Mouse (Mus musculus): Measurements from ENCODE around the gene Abhd4. TPM values are rescaled to one million over a fixed set of nuclear protein-coding genes. Genes with fewer than 3 reads are reported as not detected.

The Abhd4 gene
- polyA plus RNA-seq, 1 experiment from 2014 or later: 54.3 TPM

DNA sequence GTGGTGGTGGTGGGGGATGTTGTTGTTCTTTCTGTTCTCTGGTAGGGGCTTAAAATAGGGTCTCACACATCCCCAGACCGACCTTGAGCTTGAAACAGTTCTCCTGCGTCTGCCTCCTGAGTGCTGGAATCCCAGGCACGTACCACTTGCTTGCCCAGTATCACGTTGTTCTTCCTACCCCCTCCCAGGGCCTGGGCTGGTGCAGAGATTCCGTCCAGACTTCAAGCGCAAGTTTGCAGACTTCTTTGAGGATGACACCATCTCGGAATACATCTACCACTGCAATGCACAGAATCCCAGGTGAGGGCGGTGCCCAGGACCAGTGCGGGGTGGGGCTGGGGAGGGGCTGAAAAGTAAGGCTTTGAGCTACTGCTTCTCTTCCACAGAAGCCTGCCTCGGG lies 11.1 kb downstream of the Abhd4 start:
- no peaks in the 10 kb centered on the region for H3K9me3 ChIP-seq (ENCODE audit: control insufficient read depth, low read depth, low read length)
- 62% methylated on average over 10 of the region's 10 CpGs for WGBS
- ATAC-seq (ENCODE audit: insufficient number of reproducible peaks, insufficient read depth, low FRiP score, low read depth): no peak
- H3K36me3 ChIP-seq (ENCODE audit: control insufficient read depth, insufficient read depth, low read length): peaks cover 15% of the 10 kb centered on the region; the same call in 1 of the 2 replicates
- H3K4me1 ChIP-seq (ENCODE audit: control insufficient read depth, insufficient read depth, low read length): peaks cover 4% of the 10 kb centered on the region; the same call in 1 of the 2 replicates
- no peak overlapping the region for H3K9ac ChIP-seq (replicated peaks; ENCODE audit: low read depth, low read length)
- H3K4me2 ChIP-seq (replicated peaks; ENCODE audit: low read depth, low read length): no peak overlapping the region
- H3K27me3 ChIP-seq (ENCODE audit: control insufficient read depth, insufficient read depth, low read length): no peaks in the 10 kb centered on the region
- no peak overlapping the region for H3K27ac ChIP-seq (ENCODE audit: low read length)
- no peak overlapping the region for H3K4me3 ChIP-seq (ENCODE audit: low read depth, low read length)

DNA sequence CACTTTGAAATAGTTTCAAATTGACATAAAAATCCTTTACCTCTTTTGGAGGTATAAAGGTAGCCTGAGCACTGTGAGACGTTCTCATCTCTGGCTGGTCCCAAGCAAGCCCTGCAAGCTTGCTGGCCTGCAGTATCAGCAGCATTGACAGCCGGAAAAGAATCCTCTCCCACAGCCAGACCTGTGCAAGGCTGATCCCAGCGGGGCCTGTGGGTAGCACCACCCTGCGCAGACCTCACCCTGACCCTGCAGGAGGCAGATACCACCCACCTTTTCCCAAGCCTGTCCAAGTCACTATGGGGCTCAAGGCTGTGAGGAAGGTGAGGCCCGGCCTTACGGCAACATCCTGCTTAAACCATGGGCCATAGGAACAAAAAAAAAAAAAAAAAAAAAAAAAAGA lies 12.0 kb downstream of the Abhd4 start:
- H3K4me2 ChIP-seq (replicated peaks; ENCODE audit: low read depth, low read length): no peak overlapping the region
- H3K27ac ChIP-seq (ENCODE audit: low read length): no peak overlapping the region
- WGBS: 81% methylated on average over 6 of the region's 6 CpGs
- H3K9me3 ChIP-seq (ENCODE audit: control insufficient read depth, low read depth, low read length): no peaks in the 10 kb centered on the region
- no peak overlapping the region for H3K4me3 ChIP-seq (ENCODE audit: low read depth, low read length)
- H3K9ac ChIP-seq (replicated peaks; ENCODE audit: low read depth, low read length): no peak overlapping the region
- no peaks in the 10 kb centered on the region for H3K4me1 ChIP-seq (ENCODE audit: control insufficient read depth, insufficient read depth, low read length)
- H3K36me3 ChIP-seq (ENCODE audit: control insufficient read depth, insufficient read depth, low read length): peaks cover 15% of the 10 kb centered on the region; the same call in 1 of the 2 replicates
- no peak for ATAC-seq (ENCODE audit: insufficient number of reproducible peaks, insufficient read depth, low FRiP score, low read depth)
- H3K27me3 ChIP-seq (ENCODE audit: control insufficient read depth, insufficient read depth, low read length): no peaks in the 10 kb centered on the region

DNA sequence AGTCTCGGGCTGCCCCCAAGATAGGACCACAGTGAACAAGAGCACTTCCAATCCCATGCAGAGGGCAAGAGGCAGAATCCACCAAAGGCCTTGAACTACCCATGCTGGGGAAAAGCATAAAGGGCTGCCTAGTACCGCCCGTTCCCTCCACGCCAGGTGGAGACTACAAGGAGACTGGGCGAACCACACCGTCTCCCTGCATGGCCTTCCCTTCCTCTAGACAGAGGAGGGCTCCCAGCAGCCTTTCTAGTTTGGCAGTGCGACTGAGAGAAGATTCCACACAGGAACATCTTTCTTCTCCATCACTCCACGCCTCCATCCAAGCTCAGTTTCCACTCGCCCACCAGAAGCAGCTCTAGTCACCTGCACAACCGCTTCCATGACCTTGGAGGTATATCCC lies 14.0 kb downstream of the Abhd4 start:
- Histone ChIP-seq H3K4me2 (replicated peaks; ENCODE audit: low read depth, low read length) (no peak overlapping the region), H3K27me3 (ENCODE audit: control insufficient read depth, insufficient read depth, low read length) (no peaks in the 10 kb centered on the region), H3K27ac (ENCODE audit: low read length) (no peak overlapping the region), H3K9me3 (ENCODE audit: control insufficient read depth, low read depth, low read length) (no peaks in the 10 kb centered on the region), H3K9ac (replicated peaks; ENCODE audit: low read depth, low read length) (no peak overlapping the region), H3K4me1 (ENCODE audit: control insufficient read depth, insufficient read depth, low read length) (no peaks in the 10 kb centered on the region), H3K4me3 (ENCODE audit: low read depth, low read length) (no peak overlapping the region), H3K36me3 (ENCODE audit: control insufficient read depth, insufficient read depth, low read length) (peaks cover 15% of the 10 kb centered on the region; the same call in 1 of the 2 replicates)
- WGBS: 90% methylated on average over 10 of the region's 10 CpGs
- ATAC-seq (ENCODE audit: insufficient number of reproducible peaks, insufficient read depth, low FRiP score, low read depth): no peak

DNA sequence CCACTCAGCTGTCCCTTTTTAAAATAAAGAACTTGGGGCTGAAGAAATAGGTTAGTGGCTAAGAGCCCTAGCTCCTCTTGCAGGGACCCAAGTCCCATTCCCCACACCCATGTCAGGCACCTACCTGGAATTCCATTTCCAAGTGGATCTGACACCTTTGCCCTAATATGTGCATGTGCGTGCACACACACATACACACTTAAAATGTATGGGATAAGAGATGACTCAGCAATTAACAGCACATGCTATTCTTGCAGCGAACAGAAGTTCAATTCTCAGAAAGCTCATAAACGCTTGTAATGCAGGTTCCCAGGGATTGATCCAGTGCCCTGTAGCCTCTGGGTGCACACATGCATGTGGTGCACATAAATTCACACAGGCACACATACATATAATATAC lies 15.6 kb downstream of the Abhd4 start:
- no peak overlapping the region for H3K4me3 ChIP-seq (ENCODE audit: low read depth, low read length)

DNA sequence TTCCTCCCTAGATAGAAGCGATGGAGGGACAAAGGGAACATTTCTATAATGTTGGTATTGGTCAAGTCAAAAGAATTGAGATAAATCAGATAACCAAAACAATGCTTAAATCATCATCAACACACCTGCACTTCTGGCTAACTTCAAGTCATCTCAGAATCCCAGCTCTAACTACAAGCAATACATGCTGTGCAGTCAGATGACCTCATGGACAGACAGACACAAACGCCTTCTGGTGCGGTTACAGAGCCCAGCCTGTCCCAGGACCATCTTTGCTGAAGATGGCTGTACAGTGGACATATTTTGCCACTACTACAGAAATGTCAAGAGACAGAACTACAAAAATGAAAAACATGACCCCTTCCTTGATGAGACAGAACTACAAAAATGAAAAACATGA lies 16.4 kb downstream of the Abhd4 start:
- H3K9me3 ChIP-seq (ENCODE audit: control insufficient read depth, low read depth, low read length): no peaks in the 10 kb centered on the region
- peaks cover 10% of the 10 kb centered on the region; the same call in 1 of the 2 replicates for H3K36me3 ChIP-seq (ENCODE audit: control insufficient read depth, insufficient read depth, low read length)
- ATAC-seq (ENCODE audit: insufficient number of reproducible peaks, insufficient read depth, low FRiP score, low read depth): no peak
- H3K27me3 ChIP-seq (ENCODE audit: control insufficient read depth, insufficient read depth, low read length): no peaks in the 10 kb centered on the region
- WGBS: 85% methylated on average over 3 of the region's 3 CpGs
- H3K4me2 ChIP-seq (replicated peaks; ENCODE audit: low read depth, low read length): no peak overlapping the region
- no peak overlapping the region for H3K4me3 ChIP-seq (ENCODE audit: low read depth, low read length)
- no peaks in the 10 kb centered on the region for H3K4me1 ChIP-seq (ENCODE audit: control insufficient read depth, insufficient read depth, low read length)
- no peak overlapping the region for H3K9ac ChIP-seq (replicated peaks; ENCODE audit: low read depth, low read length)
- no peak overlapping the region for H3K27ac ChIP-seq (ENCODE audit: low read length)

More for the DNA sequence above, 15.6 kb downstream of the Abhd4 start:
- Histone ChIP-seq H3K9me3 (ENCODE audit: control insufficient read depth, low read depth, low read length) (no peaks in the 10 kb centered on the region), H3K27ac (ENCODE audit: low read length) (no peak overlapping the region), H3K27me3 (ENCODE audit: control insufficient read depth, insufficient read depth, low read length) (no peaks in the 10 kb centered on the region), H3K9ac (replicated peaks; ENCODE audit: low read depth, low read length) (no peak overlapping the region), H3K36me3 (ENCODE audit: control insufficient read depth, insufficient read depth, low read length) (peaks cover 10% of the 10 kb centered on the region; the same call in 1 of the 2 replicates), H3K4me2 (replicated peaks; ENCODE audit: low read depth, low read length) (no peak overlapping the region), H3K4me1 (ENCODE audit: control insufficient read depth, insufficient read depth, low read length) (no peaks in the 10 kb centered on the region)
- whole genome bisulfite sequencing: 89% methylated on average over 3 of the region's 3 CpGs
- ATAC-seq (ENCODE audit: insufficient number of reproducible peaks, insufficient read depth, low FRiP score, low read depth): no peak

DNA sequence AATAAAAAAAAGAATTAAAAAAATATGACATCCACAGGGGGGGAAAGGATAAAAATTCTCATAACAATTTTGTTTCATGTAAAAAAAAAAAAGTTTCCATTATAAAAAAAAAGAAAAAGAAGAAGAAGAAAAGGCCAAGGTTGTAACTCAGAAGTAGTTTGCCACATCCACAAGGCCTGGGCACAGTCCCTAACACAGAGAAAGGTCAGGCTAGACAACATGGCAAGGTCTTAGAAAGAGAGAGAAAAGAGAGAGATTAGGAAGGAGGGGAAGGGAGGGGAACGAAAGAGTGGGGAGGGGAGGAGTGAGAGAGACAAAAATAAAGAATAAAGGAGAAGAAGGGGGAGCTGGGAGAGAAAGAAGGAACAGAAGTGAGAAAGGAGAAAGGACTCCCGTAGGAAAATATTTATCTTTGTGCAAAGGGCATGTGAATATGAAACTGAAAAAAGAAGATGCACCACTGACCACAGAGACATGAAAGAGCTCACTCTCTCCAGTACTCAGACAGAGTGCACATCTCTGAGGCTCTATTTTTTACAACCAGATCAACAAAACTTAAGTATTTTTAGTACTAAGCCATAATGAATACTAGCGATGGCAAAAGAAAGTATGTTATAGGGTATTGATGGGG lies 18.1 kb downstream of the Abhd4 start:
- 70% methylated on average over 3 of the region's 3 CpGs for WGBS
- Histone ChIP-seq H3K27ac (ENCODE audit: low read length) (no peak overlapping the region), H3K4me3 (ENCODE audit: low read depth, low read length) (no peak overlapping the region), H3K4me2 (replicated peaks; ENCODE audit: low read depth, low read length) (no peak overlapping the region), H3K27me3 (ENCODE audit: control insufficient read depth, insufficient read depth, low read length) (no peaks in the 10 kb centered on the region), H3K9ac (replicated peaks; ENCODE audit: low read depth, low read length) (no peak overlapping the region), H3K9me3 (ENCODE audit: control insufficient read depth, low read depth, low read length) (no peaks in the 10 kb centered on the region), H3K4me1 (ENCODE audit: control insufficient read depth, insufficient read depth, low read length) (no peaks in the 10 kb centered on the region), H3K36me3 (ENCODE audit: control insufficient read depth, insufficient read depth, low read length) (peaks cover 7% of the 10 kb centered on the region; the same call in 1 of the 2 replicates)
- no peak for ATAC-seq (ENCODE audit: insufficient number of reproducible peaks, insufficient read depth, low FRiP score, low read depth)

DNA sequence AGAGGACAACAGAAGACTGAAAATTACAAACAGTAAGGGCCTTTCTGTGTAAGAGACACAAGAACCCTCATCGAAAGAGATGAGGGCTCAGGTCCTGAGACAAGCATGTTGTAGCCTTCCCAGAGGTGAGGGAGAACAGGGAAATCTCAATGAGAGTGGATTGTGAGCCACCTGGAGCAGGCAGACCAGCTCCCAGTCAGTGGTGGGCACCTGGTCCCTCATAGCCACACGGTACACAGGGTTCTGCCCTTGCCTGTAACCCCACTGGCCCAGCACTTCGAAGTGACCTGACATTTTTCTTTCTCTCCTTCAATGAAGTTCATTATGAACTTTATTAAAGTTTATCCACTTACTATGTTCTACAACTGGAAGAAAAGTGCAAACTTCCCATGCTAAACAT lies 18.7 kb downstream of the Abhd4 start:
- H3K27me3 ChIP-seq (ENCODE audit: control insufficient read depth, insufficient read depth, low read length): no peaks in the 10 kb centered on the region
- no peak overlapping the region for H3K9ac ChIP-seq (replicated peaks; ENCODE audit: low read depth, low read length)
- no peaks in the 10 kb centered on the region for H3K9me3 ChIP-seq (ENCODE audit: control insufficient read depth, low read depth, low read length)
- no peak overlapping the region for H3K27ac ChIP-seq (ENCODE audit: low read length)
- peaks cover 1% of the 10 kb centered on the region; the same call in 1 of the 2 replicates for H3K36me3 ChIP-seq (ENCODE audit: control insufficient read depth, insufficient read depth, low read length)
- no peak overlapping the region for H3K4me2 ChIP-seq (replicated peaks; ENCODE audit: low read depth, low read length)
- no peak for ATAC-seq (ENCODE audit: insufficient number of reproducible peaks, insufficient read depth, low FRiP score, low read depth)
- no peak overlapping the region for H3K4me3 ChIP-seq (ENCODE audit: low read depth, low read length)
- WGBS: 89% methylated on average over 3 of the region's 3 CpGs
- no peaks in the 10 kb centered on the region for H3K4me1 ChIP-seq (ENCODE audit: control insufficient read depth, insufficient read depth, low read length)

DNA sequence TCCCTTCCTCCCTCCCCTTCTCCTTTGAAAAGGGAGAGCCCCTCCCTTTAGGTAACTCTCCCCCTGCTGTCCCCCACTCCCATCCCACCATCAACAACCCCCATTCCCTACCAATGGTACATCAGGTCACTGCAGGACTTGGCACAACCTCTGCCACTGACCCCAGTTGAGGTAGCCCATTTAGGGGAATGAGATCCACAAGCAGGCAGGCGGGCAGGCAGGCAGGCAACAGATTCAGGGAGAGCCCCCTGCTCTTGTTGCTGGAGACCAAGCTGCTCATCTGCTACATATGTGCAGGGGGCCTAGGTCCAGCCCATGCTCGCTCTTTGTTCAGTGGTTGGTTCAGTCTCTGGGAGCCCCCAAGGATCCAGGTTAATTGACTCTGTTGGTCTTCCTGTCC lies 22.5 kb downstream of the Abhd4 start:
- WGBS: 91% methylated on average over 2 of the region's 2 CpGs
- no peak for ATAC-seq (ENCODE audit: insufficient number of reproducible peaks, insufficient read depth, low FRiP score, low read depth)
- Histone ChIP-seq H3K9ac (replicated peaks; ENCODE audit: low read depth, low read length) (no peak overlapping the region), H3K36me3 (ENCODE audit: control insufficient read depth, insufficient read depth, low read length) (no peaks in the 10 kb centered on the region), H3K4me3 (ENCODE audit: low read depth, low read length) (no peak overlapping the region), H3K4me1 (ENCODE audit: control insufficient read depth, insufficient read depth, low read length) (no peaks in the 10 kb centered on the region), H3K9me3 (ENCODE audit: control insufficient read depth, low read depth, low read length) (no peaks in the 10 kb centered on the region), H3K27me3 (ENCODE audit: control insufficient read depth, insufficient read depth, low read length) (no peaks in the 10 kb centered on the region), H3K4me2 (replicated peaks; ENCODE audit: low read depth, low read length) (no peak overlapping the region), H3K27ac (ENCODE audit: low read length) (no peak overlapping the region)

DNA sequence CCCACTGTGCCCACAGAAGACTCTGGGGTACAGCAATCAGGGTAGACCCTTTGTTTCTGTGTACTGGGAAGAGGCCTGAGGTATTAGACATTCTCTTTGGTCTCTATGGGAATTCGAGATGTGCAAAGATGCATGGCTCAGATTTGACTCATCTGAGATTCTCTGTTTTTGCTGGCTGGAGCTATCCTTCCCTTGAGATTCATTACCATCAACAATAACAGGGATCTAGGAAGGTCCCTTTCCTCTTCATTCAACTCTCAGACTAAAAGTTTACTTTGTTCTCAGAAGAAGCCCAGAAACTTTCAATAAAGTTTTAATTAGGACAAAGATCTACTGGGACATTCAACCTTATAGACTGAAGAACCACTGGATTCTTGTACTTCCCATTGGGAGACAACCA lies 30.9 kb downstream of the Abhd4 start, which contains the start of gene Olfr49:
Olfr49 (minus strand) TSS at position 101 of the 400 bp plus-strand sequence.
- no peaks in the 10 kb centered on the region for H3K27me3 ChIP-seq (ENCODE audit: control insufficient read depth, insufficient read depth, low read length)
- WGBS: 79% methylated on average over 1 of the region's 1 CpGs
- H3K4me1 ChIP-seq (ENCODE audit: control insufficient read depth, insufficient read depth, low read length): no peaks in the 10 kb centered on the region
- no peak for ATAC-seq (ENCODE audit: insufficient number of reproducible peaks, insufficient read depth, low FRiP score, low read depth)
- H3K27ac ChIP-seq (ENCODE audit: low read length): no peak within 1 kb of the TSS
- no peak within 1 kb of the TSS for H3K4me3 ChIP-seq (ENCODE audit: low read depth, low read length)
- no peaks in the 10 kb centered on the region for H3K36me3 ChIP-seq (ENCODE audit: control insufficient read depth, insufficient read depth, low read length)
- H3K9me3 ChIP-seq (ENCODE audit: control insufficient read depth, low read depth, low read length): no peaks in the 10 kb centered on the region
- no peak within 1 kb of the TSS for H3K4me2 ChIP-seq (replicated peaks; ENCODE audit: low read depth, low read length)
- H3K9ac ChIP-seq (replicated peaks; ENCODE audit: low read depth, low read length): no peak within 1 kb of the TSS
